ENCODE assay signal across 12 mouse cellular contexts in genomic region chr5:135935641-135936190, GRCm38 (mm10). TPM values are rescaled to one million over a fixed set of nuclear protein-coding genes. Genes with fewer than 3 reads are reported as not detected.
A peak's percentile ranks its signal among the peaks of the same experiment; 100 is the strongest.
DNase-seq lines count a peak whose midpoint lies in the region; ATAC-seq and TF ChIP-seq lines count a peak whose summit lies in the region.
"Had no signal": no experiment of that assay in that cellular context is flagged by ENCODE, and none has a peak within 500 bp of the region (broad histone marks: within the 10 kb centered on the region; RNA-seq: fewer than 3 reads in every experiment).

No protein-coding gene starts in this region.

- H3K27me3 ChIP-seq in E14TG2a.4 (ENCODE audit: insufficient read depth, low read length), result no peaks in the 10 kb centered on the region
- H3K27me3 ChIP-seq in embryonic facial prominence, embryonic 14.5 days (replicated peaks; ENCODE audit: control insufficient read depth, insufficient read depth, low read length), result no peaks in the 10 kb centered on the region
- H3K27me3 ChIP-seq in liver, embryonic 16.5 days (ENCODE audit: control insufficient read depth, insufficient read depth, low read depth, low read length), result no peaks in the 10 kb centered on the region

- H3K4me2 ChIP-seq in embryonic facial prominence, embryonic 14.5 days (ENCODE audit: low read depth, low read length), result no peak overlapping the region
- H3K4me2 ChIP-seq in liver, embryonic 16.5 days (ENCODE audit: low read depth, low read length), result peak overlapping the region; percentile 89; the same call in 1 of the 2 replicates

- WGBS in embryonic facial prominence, embryonic 14.5 days, result 79% methylated on average over 6 of the region's 6 CpGs
- 62% methylated on average over 6 of the region's 6 CpGs for WGBS in liver, embryonic 16.5 days (ENCODE audit: insufficient replicate concordance)

- no peak overlapping the region; the same call in 1 of the 2 replicates for H3K4me3 ChIP-seq in gastrocnemius, adult 2 months
- peak overlapping the region; percentile 99 for H3K4me3 ChIP-seq in E14TG2a.4 (replicated peaks; ENCODE audit: low read length)
- H3K4me3 ChIP-seq in embryonic facial prominence, embryonic 14.5 days (ENCODE audit: low read depth, low read length), result no peak overlapping the region
- H3K4me3 ChIP-seq in liver, embryonic 16.5 days (ENCODE audit: low read depth, low read length), result no peak overlapping the region; the same call in 1 of the 2 replicates

- H3K9me3 ChIP-seq in E14TG2a.4 (ENCODE audit: low read length), result no peaks in the 10 kb centered on the region
- no peaks in the 10 kb centered on the region for H3K9me3 ChIP-seq in embryonic facial prominence, embryonic 14.5 days (ENCODE audit: control insufficient read depth, low read length)
- no peaks in the 10 kb centered on the region for H3K9me3 ChIP-seq in liver, embryonic 16.5 days (replicated peaks; ENCODE audit: control insufficient read depth, low read length)

- ATAC-seq in embryonic facial prominence, embryonic 14.5 days (ENCODE audit: low read depth), result no peak
- ATAC-seq in liver, embryonic 16.5 days (ENCODE audit: low read depth), result no peak

- no peak for DNase-seq in gastrocnemius, adult 2 months
- no peak for DNase-seq in gastrocnemius, adult 8-10 months (ENCODE audit: low spot score in 2 of 2)
- DNase-seq in embryonic facial prominence, embryonic 14.5 days (ENCODE audit: low spot score), result no peak
- DNase-seq in gastrocnemius, postnatal 4 days (ENCODE audit: low spot score in 2 of 2), result no peak
- DNase-seq in layer of hippocampus, adult 8-10 months (ENCODE audit: low spot score in 2 of 2), result no peak
- DNase-seq in testis, postnatal 10 days (ENCODE audit: low spot score), result no peak
- DNase-seq: kidney, adult 2 months; spleen, adult 18-20 months had no signal

- intact Hi-C loops in gastrocnemius, adult 2 months (cut with DNase I), result loop anchor here (1.0 to 2.0 kb wide), 2 partner anchors 27 to 31 kb away; no protein-coding TSS in a partner anchor

- TF ChIP-seq CTCF in gastrocnemius, adult 2 months (IDR thresholded peaks at IDR 0.05), result no peak
- no peak for TF ChIP-seq CTCF in E14TG2a.4 (conservative IDR thresholded peaks at IDR 0.05; ENCODE audit: low read length)

- H3K9ac ChIP-seq in embryonic facial prominence, embryonic 14.5 days (ENCODE audit: low read depth, low read length), result no peak overlapping the region
- H3K9ac ChIP-seq in liver, embryonic 16.5 days (ENCODE audit: low read depth, low read length), result no peak overlapping the region

- peak overlapping the region; percentile 99 for H3K27ac ChIP-seq in gastrocnemius, adult 2 months
- peak overlapping the region; percentile 92; the same call in 1 of the 2 replicates for H3K27ac ChIP-seq in embryonic facial prominence, embryonic 14.5 days (replicated peaks; ENCODE audit: low read depth, low read length)
- H3K27ac ChIP-seq in liver, embryonic 16.5 days (ENCODE audit: low read length), result peak overlapping the region; percentile 97; the same call in 1 of the 2 replicates

- peaks cover 23% of the 10 kb centered on the region for H3K36me3 ChIP-seq in E14TG2a.4 (ENCODE audit: insufficient read depth, low read length)
- peaks cover 12% of the 10 kb centered on the region for H3K36me3 ChIP-seq in embryonic facial prominence, embryonic 14.5 days (ENCODE audit: control insufficient read depth, insufficient read depth, low read length)
- peaks cover 2% of the 10 kb centered on the region; the same call in 1 of the 2 replicates for H3K36me3 ChIP-seq in liver, embryonic 16.5 days (ENCODE audit: control insufficient read depth, insufficient read depth)

- H3K4me1 ChIP-seq in E14TG2a.4 (replicated peaks; ENCODE audit: low read depth, low read length), result peaks cover 68% of the 10 kb centered on the region
- peaks cover 13% of the 10 kb centered on the region for H3K4me1 ChIP-seq in embryonic facial prominence, embryonic 14.5 days (ENCODE audit: control insufficient read depth, insufficient read depth, low read length)
- H3K4me1 ChIP-seq in liver, embryonic 16.5 days (ENCODE audit: control insufficient read depth, low read depth, low read length), result peaks cover 19% of the 10 kb centered on the region

RNA-seq across cellular contexts. Expression of gene Ywhag, which starts 1.3 kb away (rescaled TPM):
- total RNA-seq in gastrocnemius, adult 2 months (2021), result 100 to 1,000 TPM; 289 to 303 TPM
- total RNA-seq in gastrocnemius, adult 8-10 months (2022), result 100 to 1,000 TPM; 306 to 315 (median 309) TPM
- 97.4 and 101 TPM in 2 replicates for polyA plus RNA-seq in embryonic facial prominence, embryonic 14.5 days (2014; fragmentation: Nextera tagmentation; extraction: Ambion mirVana)
- polyA plus RNA-seq in liver, embryonic 16.5 days (2015; fragmentation: Nextera tagmentation; extraction: Ambion mirVana), result 59.2 and 60.1 TPM in 2 replicates
- 100 to 1,000 TPM; 340 to 349 TPM for total RNA-seq in gastrocnemius, postnatal 4 days (2021)
- total RNA-seq in layer of hippocampus, adult 8-10 months (2022), result 1,000 to 10,000 TPM; 1,040 to 1,170 (median 1,116) TPM

RNA-seq across cellular contexts. Expression of gene Ssc4d, which starts 38.6 kb away (rescaled TPM):
- total RNA-seq in gastrocnemius, adult 2 months (2021), result under 1 TPM; 0.22 to 0.59 TPM
- total RNA-seq in gastrocnemius, adult 8-10 months (2022), result under 1 TPM in 3 of 4 experiments, not detected in 1; 0.29 to 0.65 (median 0.53) TPM
- polyA plus RNA-seq in embryonic facial prominence, embryonic 14.5 days (2014; fragmentation: Nextera tagmentation; extraction: Ambion mirVana), result 3.2 and 4.7 TPM in 2 replicates
- polyA plus RNA-seq in liver, embryonic 16.5 days (2015; fragmentation: Nextera tagmentation; extraction: Ambion mirVana), result 1.5 and 1.7 TPM in 2 replicates
- 1 to 10 TPM; 1.3 to 1.6 TPM for total RNA-seq in gastrocnemius, postnatal 4 days (2021)
- total RNA-seq in layer of hippocampus, adult 8-10 months (2022), result 1 to 10 TPM in 2 of 4 experiments, under 1 TPM in 2; 0.76 to 1.7 (median 0.99) TPM

RNA-seq across cellular contexts. Expression of gene Zp3, which starts 44.2 kb away (rescaled TPM):
- total RNA-seq in gastrocnemius, adult 2 months (2021), result not detected
- not detected for total RNA-seq in gastrocnemius, adult 8-10 months (2022)
- 0.58 and 0.77 TPM in 2 replicates for polyA plus RNA-seq in embryonic facial prominence, embryonic 14.5 days (2014; fragmentation: Nextera tagmentation; extraction: Ambion mirVana)
- 0.06 TPM in 1 of 2 replicates, not detected in the other for polyA plus RNA-seq in liver, embryonic 16.5 days (2015; fragmentation: Nextera tagmentation; extraction: Ambion mirVana)
- not detected for total RNA-seq in gastrocnemius, postnatal 4 days (2021)
- not detected for total RNA-seq in layer of hippocampus, adult 8-10 months (2022)
- total RNA-seq: liver, adult 2 months; neutrophil, adult 5-6 weeks had no signal
- polyA plus RNA-seq: liver, adult 2 months had no signal

RNA-seq across cellular contexts. Expression of gene Hspb1, which starts 48.0 kb away (rescaled TPM):
- total RNA-seq in gastrocnemius, adult 2 months (2021), result 100 to 1,000 TPM; 253 to 325 TPM
- 100 to 1,000 TPM; 202 to 250 (median 231) TPM for total RNA-seq in gastrocnemius, adult 8-10 months (2022)
- polyA plus RNA-seq in embryonic facial prominence, embryonic 14.5 days (2014; fragmentation: Nextera tagmentation; extraction: Ambion mirVana), result 365 and 522 TPM in 2 replicates
- polyA plus RNA-seq in liver, embryonic 16.5 days (2015; fragmentation: Nextera tagmentation; extraction: Ambion mirVana), result 9.8 and 19.9 TPM in 2 replicates
- total RNA-seq in gastrocnemius, postnatal 4 days (2021), result 100 to 1,000 TPM; 499 to 513 TPM
- 10 to 100 TPM; 17.8 to 30.2 (median 23.0) TPM for total RNA-seq in layer of hippocampus, adult 8-10 months (2022)
- total RNA-seq: neutrophil, adult 5-6 weeks had no signal

RNA-seq across cellular contexts. Expression of gene Dtx2, which starts 58.9 kb away (rescaled TPM):
- total RNA-seq in gastrocnemius, adult 2 months (2021), result 1 to 10 TPM; 6.5 to 8.2 TPM
- total RNA-seq in gastrocnemius, adult 8-10 months (2022), result 1 to 10 TPM; 6.4 to 7.8 (median 7.1) TPM
- polyA plus RNA-seq in embryonic facial prominence, embryonic 14.5 days (2014; fragmentation: Nextera tagmentation; extraction: Ambion mirVana), result 25.2 and 25.7 TPM in 2 replicates
- polyA plus RNA-seq in liver, embryonic 16.5 days (2015; fragmentation: Nextera tagmentation; extraction: Ambion mirVana), result 6.0 and 6.5 TPM in 2 replicates
- 10 to 100 TPM; 12.9 to 14.4 TPM for total RNA-seq in gastrocnemius, postnatal 4 days (2021)
- total RNA-seq in layer of hippocampus, adult 8-10 months (2022), result 10 to 100 TPM in 2 of 4 experiments, 1 to 10 TPM in 2; 8.3 to 11.1 (median 9.8) TPM
